Mouse (Mus musculus) neural tube, embryonic 10.5 days (tissue): ENCODE measurements around the gene Mob3c.

Experiments
- DNase-seq: peaks from one replicate; pipeline ENCODE4 v3.0.0-alpha.2; 2017; ENCODE audit warnings: low spot score; ENCODE audit errors: extremely low spot score

Gene Mob3c

DNA sequence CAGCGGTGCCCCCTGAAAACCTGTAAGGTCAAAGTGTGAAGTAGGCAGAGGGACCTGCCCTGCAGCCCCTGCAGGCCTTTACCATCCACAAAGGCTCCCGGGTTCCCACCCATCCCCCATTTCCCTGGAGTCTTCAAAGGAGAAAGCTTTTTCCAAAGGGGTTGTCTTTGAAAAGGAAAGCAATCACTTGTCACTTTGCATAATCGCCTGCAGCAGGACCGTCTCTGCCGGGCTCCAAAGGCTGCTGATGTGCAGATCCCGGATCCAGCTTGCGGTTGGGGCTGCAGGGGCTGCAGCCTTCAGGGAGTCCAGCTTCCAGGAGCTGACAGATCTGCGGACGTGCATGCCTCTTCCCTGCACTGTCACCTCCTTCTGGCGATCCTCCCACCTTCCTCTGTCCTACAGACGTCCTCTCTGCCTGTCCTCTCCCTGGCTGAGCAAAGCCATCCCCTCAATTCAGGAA is 50.4 kb downstream of the Mob3c start:
- DNase-seq: peak; percentile 66

DNA sequence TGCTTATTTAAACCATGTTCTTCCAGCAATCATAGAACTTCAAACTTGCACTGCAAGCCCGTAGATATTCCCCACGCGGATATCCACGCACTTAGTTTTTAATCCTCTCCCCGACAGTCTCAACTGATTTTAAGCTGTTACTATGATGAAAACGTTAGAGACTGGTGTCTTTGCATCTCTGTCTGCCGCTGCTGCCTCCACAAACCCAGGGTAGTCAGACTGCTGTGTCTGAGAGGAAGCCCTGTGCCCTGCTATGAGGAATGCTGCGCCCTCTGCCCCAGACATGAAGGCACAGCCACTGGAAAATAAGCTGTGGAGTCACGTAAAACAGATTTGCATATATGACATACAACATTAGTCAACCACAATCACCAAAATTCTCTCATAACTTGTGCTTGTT is 50.9 kb downstream of the Mob3c start:
- DNase-seq: no peak

DNA sequence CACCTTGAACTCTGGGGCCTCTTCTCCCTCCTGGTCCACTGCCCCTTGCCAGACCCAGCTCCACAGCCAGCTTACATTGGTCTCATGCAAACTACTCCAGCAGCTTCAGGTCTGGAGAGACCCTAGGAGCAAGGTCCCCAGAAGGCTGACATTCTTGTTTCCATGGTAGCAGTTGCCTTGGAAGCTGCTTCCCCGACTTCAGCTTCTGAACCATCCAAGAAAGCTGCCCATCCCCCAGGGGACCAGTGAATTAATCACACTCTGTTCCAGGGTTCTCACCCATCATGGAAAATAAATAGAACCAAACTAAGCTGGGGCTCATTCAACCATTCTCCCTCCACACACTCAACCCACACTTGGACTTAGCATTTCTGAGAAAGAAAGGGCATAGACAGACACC is 53.3 kb downstream of the Mob3c start:
- DNase-seq: peak; percentile 52

DNA sequence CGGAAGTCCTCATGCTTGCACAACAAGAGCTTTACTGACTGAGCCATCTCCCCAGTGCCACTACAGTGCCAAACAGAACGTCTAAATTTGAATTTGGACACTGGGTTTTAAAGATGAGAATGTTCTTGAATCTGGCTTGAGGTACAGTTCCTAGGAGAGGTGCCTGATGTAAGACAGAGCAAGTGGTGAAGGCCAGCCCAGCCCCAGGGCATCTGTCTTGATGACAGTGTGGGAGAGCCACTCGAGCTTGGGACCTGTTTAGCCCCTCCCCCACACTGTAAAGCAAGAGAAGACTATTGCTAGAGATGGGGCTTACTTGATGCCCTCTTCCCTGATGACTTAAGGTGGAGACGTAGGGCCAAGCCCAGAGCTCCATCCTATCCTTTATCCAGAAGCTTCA is 54.3 kb downstream of the Mob3c start:
- DNase-seq: no peak

DNA sequence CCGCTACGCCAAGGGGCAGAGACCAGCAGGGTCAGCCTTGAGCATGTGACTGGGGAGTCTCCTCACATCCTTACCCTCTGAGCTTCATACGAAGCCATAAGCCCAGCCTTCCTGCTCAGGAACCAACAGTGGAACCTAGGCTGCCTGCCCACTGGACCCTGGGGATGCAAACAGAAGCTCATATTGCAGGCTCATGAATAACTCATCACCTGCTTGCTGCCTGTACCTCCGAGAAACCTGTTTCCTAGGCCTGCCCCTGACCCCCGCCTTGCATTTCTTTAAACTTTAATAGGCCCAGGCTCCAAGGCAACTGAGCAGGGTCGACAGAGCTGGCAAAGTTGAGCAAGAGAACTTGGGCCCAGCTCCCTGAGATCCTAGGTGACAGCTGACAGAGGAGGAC is 56.1 kb downstream of the Mob3c start, which contains the start of gene Kncn:
TSS of gene Kncn (plus strand) at position 379 of the 400 bp plus-strand sequence.
- no peak for DNase-seq
